Mouse (Mus musculus) liver, embryonic 12.5 days (tissue): Measurements from ENCODE around the gene Angptl2. TPM values are rescaled to one million over a fixed set of nuclear protein-coding genes. Genes with fewer than 3 reads are reported as not detected.

ENCODE experiments used
- ATAC-seq: fragments of 200-750 bp; cut with Nextera tagmentation; 2 replicates; pipeline ENCODE4 v1.8.0; 2017; ENCODE audit warnings: moderate number of reproducible peaks, mild to moderate bottlenecking, moderate library complexity
- H3K27ac ChIP-seq: fragments of 300-500 bp; sonication (generic); 2 replicates; pipeline ENCODE4 v1.5.1; 2016; ENCODE audit warnings: mild to moderate bottlenecking
- H3K27me3 ChIP-seq: fragments of 300-500 bp; sonication (generic); replicated peaks from 2 replicates; pipeline ENCODE4 v1.6.1; 2016; ENCODE audit warnings: mild to moderate bottlenecking, moderate library complexity
- H3K36me3 ChIP-seq: fragments of 300-500 bp; sonication (generic); 2 replicates; pipeline ENCODE4 v1.6.1; 2016; ENCODE audit warnings: mild to moderate bottlenecking, moderate library complexity
- H3K4me1 ChIP-seq: fragments of 300-500 bp; sonication (generic); 2 replicates; pipeline ENCODE4 v1.6.1; 2016
- H3K4me2 ChIP-seq: fragments of 300-500 bp; sonication (generic); 2 replicates; pipeline ENCODE4 v1.6.1; 2016; ENCODE audit warnings: mild to moderate bottlenecking, moderate library complexity
- H3K4me3 ChIP-seq: fragments of 300-500 bp; sonication (generic); 2 replicates; pipeline ENCODE4 v1.5.1; 2016; ENCODE audit warnings: mild to moderate bottlenecking, moderate library complexity
- H3K9ac ChIP-seq: fragments of 300-500 bp; sonication (generic); 2 replicates; pipeline ENCODE4 v1.6.1; 2016; ENCODE audit warnings: mild to moderate bottlenecking, moderate library complexity
- H3K9me3 ChIP-seq: fragments of 300-500 bp; sonication (generic); replicated peaks from 2 replicates; pipeline ENCODE4 v1.6.1; 2016; ENCODE audit warnings: mild to moderate bottlenecking, moderate library complexity
- WGBS: fragments of 180-500 bp; shearing (Covaris S2); methylation state at CpG from one replicate; pipeline ENCODE4 v1.1.7; 2016; ENCODE audit not compliant: insufficient replicate concordance; 5-methylcytosine and 5-hydroxymethylcytosine counted together
- polyA plus RNA-seq: library from polyadenylated mRNA; unstranded; fragments of >200 nt; fragmentation: Nextera tagmentation; extraction: Ambion mirVana; gene quantifications from 2 replicates; pipeline ENCODE4 v1.2.1, GENCODE M21; 2016

Angptl2 gene
- polyA plus RNA-seq, 1 experiment from 2014 or later: 5.2 TPM

DNA sequence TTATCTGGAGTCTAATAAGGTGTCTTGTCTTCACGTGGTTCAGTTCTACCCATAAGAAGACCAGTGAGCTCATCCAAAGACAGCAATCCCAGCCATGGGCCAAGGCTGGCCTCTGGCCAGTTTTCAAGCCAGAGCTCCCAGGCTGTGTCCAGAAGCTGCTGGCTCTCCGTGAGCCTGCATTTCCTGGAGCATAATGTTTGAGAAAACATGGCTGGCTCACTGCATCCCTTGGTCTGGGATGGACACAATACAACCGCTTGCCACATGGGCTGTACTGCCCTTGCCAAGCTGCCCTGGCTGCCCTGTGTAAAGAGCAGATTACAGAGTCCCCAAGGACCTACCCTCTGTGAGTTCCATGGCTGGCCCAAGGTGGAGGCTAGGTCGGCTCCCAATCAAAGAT lies 67.0 kb downstream of the Angptl2 start:
- no peak for ATAC-seq
- no peaks in the 10 kb centered on the region for H3K27me3 ChIP-seq
- no peak overlapping the region for H3K9ac ChIP-seq
- no peaks in the 10 kb centered on the region for H3K4me1 ChIP-seq
- H3K27ac ChIP-seq: no peak overlapping the region
- H3K4me2 ChIP-seq: no peak overlapping the region
- no peaks in the 10 kb centered on the region for H3K36me3 ChIP-seq
- H3K9me3 ChIP-seq: no peaks in the 10 kb centered on the region
- 50% methylated on average over 4 of the region's 4 CpGs for WGBS
- no peak overlapping the region for H3K4me3 ChIP-seq

DNA sequence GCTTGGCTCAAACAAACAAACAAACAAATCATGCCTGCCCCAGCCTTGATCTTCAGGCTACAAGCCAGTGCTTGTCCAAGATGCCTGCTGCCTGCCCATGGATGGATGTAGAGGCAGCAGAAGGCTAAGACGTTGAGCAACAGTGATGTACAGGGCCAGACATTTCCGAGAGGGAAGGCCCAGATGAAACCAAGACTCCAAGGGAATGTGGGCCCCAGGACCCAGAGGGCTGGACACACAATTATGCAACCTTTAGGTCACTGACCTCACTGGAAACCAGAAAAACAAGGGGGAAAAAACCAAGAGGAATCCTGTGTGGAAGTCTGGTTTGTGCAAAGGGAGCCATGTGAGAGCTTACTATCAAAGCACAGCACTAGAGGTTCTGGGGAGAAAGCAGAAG lies 67.8 kb downstream of the Angptl2 start:
- Histone ChIP-seq H3K9ac (no peak overlapping the region), H3K36me3 (no peaks in the 10 kb centered on the region), H3K9me3 (no peaks in the 10 kb centered on the region), H3K27ac (no peak overlapping the region), H3K4me1 (no peaks in the 10 kb centered on the region), H3K4me2 (no peak overlapping the region), H3K27me3 (no peaks in the 10 kb centered on the region), H3K4me3 (no peak overlapping the region)
- no peak for ATAC-seq
- 60% methylated on average over 2 of the region's 2 CpGs for WGBS

DNA sequence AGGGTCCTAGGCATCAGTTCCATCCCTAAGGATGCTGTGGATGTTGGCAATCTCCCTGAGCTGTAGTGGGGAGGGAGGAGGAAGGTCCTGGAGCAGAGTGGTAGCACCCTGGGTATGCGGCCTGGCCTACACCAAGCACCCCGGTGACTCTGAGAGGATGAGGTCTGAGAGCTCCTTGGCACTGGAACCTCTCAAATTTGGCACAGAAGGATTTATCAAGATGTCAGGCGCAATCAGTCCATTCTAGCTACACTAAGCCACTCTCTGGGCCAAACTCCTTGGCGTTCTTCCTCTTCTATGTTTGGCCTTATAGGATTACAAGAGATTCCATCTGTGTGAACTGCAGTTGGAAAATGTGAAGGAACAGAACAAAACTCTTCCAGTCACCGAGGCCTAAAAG lies 73.0 kb downstream of the Angptl2 start:
- no peak for ATAC-seq
- no peaks in the 10 kb centered on the region for H3K27me3 ChIP-seq
- H3K4me2 ChIP-seq: no peak overlapping the region
- H3K9ac ChIP-seq: no peak overlapping the region
- no peaks in the 10 kb centered on the region for H3K9me3 ChIP-seq
- 79% methylated on average over 5 of the region's 5 CpGs for WGBS
- no peaks in the 10 kb centered on the region for H3K36me3 ChIP-seq
- no peak overlapping the region for H3K4me3 ChIP-seq
- H3K27ac ChIP-seq: no peak overlapping the region
- peaks cover 23% of the 10 kb centered on the region for H3K4me1 ChIP-seq

DNA sequence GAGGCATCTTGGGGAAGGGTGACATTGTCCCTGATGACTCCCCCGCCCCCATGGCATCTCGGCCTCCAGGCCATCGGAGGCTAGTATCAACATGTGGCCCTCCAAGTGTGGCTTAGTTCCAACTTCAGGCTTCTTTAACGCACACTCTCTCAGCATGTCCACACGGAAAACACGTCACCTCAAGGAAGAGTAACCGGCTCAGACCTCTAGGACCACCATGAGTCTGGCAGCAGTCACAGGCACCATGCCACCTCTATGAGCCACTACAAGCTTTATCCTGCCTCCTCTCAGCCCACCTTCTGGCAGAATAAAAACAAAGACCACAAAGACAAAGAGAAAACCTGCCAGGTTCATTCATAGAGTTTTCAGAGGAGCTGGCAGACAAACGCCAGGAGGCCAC lies 74.6 kb downstream of the Angptl2 start:
- H3K36me3 ChIP-seq: no peaks in the 10 kb centered on the region
- H3K27ac ChIP-seq: no peak overlapping the region
- WGBS: 80% methylated on average over 8 of the region's 8 CpGs
- ATAC-seq: no peak
- H3K27me3 ChIP-seq: no peaks in the 10 kb centered on the region
- peaks cover 23% of the 10 kb centered on the region for H3K4me1 ChIP-seq
- no peak overlapping the region for H3K9ac ChIP-seq
- no peak overlapping the region for H3K4me3 ChIP-seq
- H3K9me3 ChIP-seq: no peaks in the 10 kb centered on the region
- H3K4me2 ChIP-seq: no peak overlapping the region

DNA sequence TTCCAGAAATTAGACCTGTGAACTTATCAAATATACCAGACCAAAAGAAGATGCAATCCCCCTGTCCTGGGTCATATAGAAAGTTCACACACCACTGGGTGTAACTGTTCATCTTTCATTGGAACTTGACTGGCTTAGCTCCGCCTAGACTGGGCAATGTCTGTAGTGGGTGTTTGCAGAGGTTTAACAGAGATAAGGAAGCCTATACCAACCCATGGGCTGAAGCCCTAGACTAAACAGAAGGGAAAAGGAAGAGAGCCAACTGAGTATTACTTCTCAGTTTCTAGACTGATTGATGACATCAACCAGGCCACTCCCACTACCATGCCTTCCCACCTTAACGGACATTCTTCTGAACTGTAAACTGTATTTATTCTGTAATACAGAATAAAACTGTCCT lies 76.2 kb downstream of the Angptl2 start:
- 0 out of 2 replicates have a peak, but pooled peaks have one; percentile 30 for ATAC-seq
- Histone ChIP-seq H3K4me3 (no peak overlapping the region), H3K9me3 (no peaks in the 10 kb centered on the region), H3K4me2 (no peak overlapping the region), H3K4me1 (peaks cover 23% of the 10 kb centered on the region), H3K27ac (no peak overlapping the region), H3K27me3 (no peaks in the 10 kb centered on the region), H3K9ac (no peak overlapping the region), H3K36me3 (no peaks in the 10 kb centered on the region)
- 28% methylated on average over 2 of the region's 2 CpGs for WGBS

DNA sequence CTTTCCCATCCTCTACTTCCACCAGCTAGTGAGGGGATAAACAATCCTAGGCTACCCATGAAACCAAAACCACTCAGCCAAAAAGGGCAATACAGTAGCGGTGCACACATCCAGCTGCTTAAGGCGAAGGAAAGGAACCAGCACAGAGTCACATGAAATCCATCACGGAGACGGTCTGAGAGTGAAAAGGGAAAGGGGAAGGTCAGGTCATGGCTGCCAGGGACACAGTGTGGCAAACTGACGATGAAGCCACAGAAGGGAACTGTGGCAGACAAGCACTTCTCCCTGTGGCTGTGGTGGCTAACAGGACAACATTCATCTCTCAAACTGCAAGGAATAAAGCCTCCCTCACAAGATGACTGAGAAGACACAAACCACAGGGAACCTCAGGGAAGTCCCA lies 79.2 kb downstream of the Angptl2 start:
- H3K4me3 ChIP-seq: no peak overlapping the region
- H3K36me3 ChIP-seq: no peaks in the 10 kb centered on the region
- ATAC-seq: no peak
- peaks cover 28% of the 10 kb centered on the region for H3K4me1 ChIP-seq
- H3K9me3 ChIP-seq: no peaks in the 10 kb centered on the region
- no peaks in the 10 kb centered on the region for H3K27me3 ChIP-seq
- no peak overlapping the region for H3K9ac ChIP-seq
- no peak overlapping the region for H3K27ac ChIP-seq
- WGBS: 65% methylated on average over 5 of the region's 5 CpGs
- H3K4me2 ChIP-seq: no peak overlapping the region

Other genes starting within 250 kb of the Angptl2 start
- gene Slc2a8, start 234.0 kb upstream of the Angptl2 start, polyA plus RNA-seq: 11.2 and 11.9 TPM in 2 replicates
- 2.1 and 2.3 TPM in 2 replicates for gene Garnl3, start 84.4 kb upstream of the Angptl2 start, polyA plus RNA-seq
- gene Ralgps1, start 155.4 kb downstream of the Angptl2 start, polyA plus RNA-seq: 1.1 and 1.4 TPM in 2 replicates
- 3.6 and 3.7 TPM in 2 replicates for gene Zbtb34, start 215.3 kb downstream of the Angptl2 start, polyA plus RNA-seq